Mouse (Mus musculus): Measurements from ENCODE around the gene Cd52.

The Cd52 gene

GRCm38 (mm10) chr4:134119042-134119441, 24.2 kb upstream of the Cd52 start:
- no peak for DNase-seq (ENCODE audit: low read depth, low spot score)

GRCm38 (mm10) chr4:134118126-134118800, 23.4 kb upstream of the Cd52 start:
- no peak for DNase-seq (ENCODE audit: low read depth, low spot score)

GRCm38 (mm10) chr4:134117012-134117411, 22.1 kb upstream of the Cd52 start:
- DNase-seq (ENCODE audit: low read depth, low spot score) = no peak

DNA sequence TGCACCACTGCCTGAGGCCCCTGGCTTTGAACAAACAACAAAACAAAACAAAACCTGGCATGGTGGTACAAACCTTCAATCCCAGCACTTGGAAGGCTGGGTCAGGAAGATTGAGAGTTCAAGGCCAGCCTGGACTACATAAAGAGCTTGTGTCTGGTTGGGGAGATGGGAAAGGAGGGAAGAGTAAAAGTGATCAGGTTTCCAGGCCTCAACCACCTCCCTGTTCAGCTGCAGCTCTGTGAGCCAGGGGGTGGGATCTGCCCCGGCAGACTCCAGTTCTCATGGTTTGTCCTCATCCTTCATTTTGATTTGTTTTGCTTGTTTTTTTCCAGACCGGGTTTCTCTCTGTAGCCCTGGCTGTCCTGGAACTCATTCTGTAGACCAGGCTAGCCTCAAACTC, 21.6 kb upstream of the Cd52 start:
- DNase-seq (ENCODE audit: low read depth, low spot score) = no peak

GRCm38 (mm10) chr4:134115215-134116144, 20.6 kb upstream of the Cd52 start:
- DNase-seq (ENCODE audit: low read depth, low spot score) = no peak

GRCm38 (mm10) chr4:134114038-134114437, 19.2 kb upstream of the Cd52 start:
- DNase-seq (ENCODE audit: low read depth, low spot score) = no peak

DNA sequence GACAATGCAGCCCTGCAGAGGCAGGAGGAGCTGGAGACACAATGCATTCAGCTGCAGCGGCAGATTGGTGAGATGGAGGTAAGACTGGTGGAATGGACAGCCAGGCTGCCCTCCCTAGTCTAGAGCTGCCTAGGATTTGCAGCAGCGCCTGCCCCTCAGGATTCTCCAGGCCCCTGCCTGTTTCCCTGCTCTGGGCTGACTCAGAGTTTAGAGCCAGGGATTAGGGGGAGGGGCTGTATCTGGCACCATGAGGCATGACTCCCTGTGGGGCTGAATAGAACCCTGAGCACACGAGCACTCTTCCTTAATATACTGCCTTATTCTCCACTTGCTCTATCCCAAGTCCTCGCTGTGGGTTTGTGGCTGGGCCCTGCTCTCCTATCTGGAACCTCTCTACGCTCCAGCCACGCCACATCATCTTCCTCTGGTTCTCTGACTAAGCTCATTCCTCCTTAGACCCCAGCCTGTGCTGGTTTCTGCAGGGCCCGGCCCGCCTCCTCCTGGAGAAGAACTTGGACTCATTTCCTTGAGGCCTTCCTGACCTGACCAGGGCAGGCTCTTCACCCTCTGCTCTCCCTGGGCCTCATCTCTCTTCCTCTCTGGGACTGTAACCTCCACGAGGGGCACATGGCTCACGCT, 18.6 kb upstream of the Cd52 start:
- no peak for DNase-seq (ENCODE audit: low read depth, low spot score)

- DNase-seq (ENCODE audit: low read depth, low spot score) = no peak
Measured at GRCm38 (mm10) chr4:134112403-134112802, 17.5 kb upstream of the Cd52 start.

DNA sequence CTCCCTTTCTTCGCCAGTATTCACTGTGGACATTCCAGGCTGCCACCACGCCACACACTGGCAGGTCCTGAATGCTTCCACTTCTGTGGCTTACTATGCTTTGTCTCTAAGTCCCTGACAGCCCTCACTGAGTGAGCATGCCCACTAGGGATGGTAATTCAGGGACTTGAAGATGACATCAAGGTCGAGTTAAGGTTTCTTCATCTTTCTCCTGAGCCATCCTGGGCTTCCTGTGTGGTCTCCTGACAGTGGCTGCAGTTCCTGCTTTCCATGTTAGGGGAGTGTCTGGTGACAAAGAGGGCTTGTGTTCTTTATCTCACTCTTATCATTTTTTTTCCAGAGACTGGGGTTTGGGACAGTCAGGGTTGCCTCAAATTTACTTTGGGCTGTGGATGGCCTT, 15.8 kb upstream of the Cd52 start:
- DNase-seq (ENCODE audit: low read depth, low spot score) = no peak

GRCm38 (mm10) chr4:134108196-134108595, 13.3 kb upstream of the Cd52 start:
- DNase-seq (ENCODE audit: low read depth, low spot score) = no peak

DNA sequence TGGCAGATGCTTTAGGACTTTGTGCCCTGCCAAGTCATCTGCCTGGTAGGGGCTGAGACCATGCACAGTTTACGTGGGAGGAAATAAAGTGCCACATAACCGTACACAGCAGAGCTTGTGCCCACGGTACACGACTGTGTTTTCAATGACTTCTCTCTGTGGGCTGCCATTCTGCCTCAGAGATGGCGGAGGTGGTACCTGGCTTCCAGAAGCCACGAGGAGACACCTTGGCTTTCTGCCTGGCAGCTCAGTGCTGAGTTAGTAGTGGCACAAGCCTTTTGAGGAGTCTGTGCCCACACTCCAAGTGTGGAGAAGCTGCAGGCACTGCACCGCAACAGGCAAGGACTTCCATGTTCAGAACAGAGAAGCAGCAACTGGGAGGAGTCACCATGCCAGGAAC, 12.8 kb upstream of the Cd52 start:
- DNase-seq (ENCODE audit: low read depth, low spot score) = no peak

GRCm38 (mm10) chr4:134106105-134106504, 11.2 kb upstream of the Cd52 start:
- DNase-seq (ENCODE audit: low read depth, low spot score) = no peak

GRCm38 (mm10) chr4:134102742-134103119, 7.8 kb upstream of the Cd52 start:
- DNase-seq (ENCODE audit: low read depth, low spot score) = peak; percentile 76

- peak; percentile 85 for DNase-seq (ENCODE audit: low read depth, low spot score)
Measured at GRCm38 (mm10) chr4:134101979-134102741, 7.3 kb upstream of the Cd52 start, which contains the start of gene Ubxn11. TSS of gene Ubxn11 (plus strand) at chr4:134102570.

DNA sequence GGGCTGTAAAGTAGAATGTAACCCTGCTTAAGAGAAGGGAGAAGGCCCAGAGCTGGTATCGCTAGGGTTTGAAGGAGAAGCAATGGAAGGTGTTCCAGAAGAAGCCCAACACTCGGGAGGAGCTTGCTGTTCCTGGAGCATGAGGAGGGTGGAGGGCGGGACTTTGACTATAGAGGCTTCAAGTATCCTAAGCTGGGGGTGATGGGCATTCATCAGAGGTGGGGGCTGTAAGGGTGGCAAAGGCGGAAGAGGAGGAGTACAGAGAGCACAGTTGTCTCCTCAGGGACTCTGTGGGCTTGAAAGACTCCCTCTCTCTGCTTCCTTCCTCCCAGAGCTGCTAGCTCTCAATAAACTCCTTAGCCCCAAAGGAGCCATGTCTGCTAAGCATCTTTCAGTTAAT, 5.4 kb upstream of the Cd52 start:
- DNase-seq (ENCODE audit: low read depth, low spot score) = no peak

DNA sequence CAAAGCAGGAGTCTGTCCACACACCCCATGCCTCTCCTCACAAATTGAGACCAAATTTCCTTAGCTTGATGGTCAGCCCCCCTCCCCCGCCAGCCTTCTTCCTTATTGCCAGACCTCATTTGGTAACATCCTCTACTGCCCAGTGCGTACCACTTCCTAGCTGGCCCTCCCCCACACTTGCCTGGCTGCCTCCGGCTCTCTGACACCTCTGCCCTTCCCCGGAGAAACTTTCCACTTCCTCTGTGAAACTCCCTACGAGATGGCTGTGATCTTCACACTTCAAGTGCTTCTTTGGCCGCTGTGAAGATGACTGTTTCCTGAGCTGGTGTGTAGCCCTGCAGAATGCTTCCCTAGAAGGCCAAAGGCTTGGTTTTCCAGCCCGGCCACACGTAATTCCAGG, 3.7 kb upstream of the Cd52 start:
- no peak for DNase-seq (ENCODE audit: low read depth, low spot score)

DNA sequence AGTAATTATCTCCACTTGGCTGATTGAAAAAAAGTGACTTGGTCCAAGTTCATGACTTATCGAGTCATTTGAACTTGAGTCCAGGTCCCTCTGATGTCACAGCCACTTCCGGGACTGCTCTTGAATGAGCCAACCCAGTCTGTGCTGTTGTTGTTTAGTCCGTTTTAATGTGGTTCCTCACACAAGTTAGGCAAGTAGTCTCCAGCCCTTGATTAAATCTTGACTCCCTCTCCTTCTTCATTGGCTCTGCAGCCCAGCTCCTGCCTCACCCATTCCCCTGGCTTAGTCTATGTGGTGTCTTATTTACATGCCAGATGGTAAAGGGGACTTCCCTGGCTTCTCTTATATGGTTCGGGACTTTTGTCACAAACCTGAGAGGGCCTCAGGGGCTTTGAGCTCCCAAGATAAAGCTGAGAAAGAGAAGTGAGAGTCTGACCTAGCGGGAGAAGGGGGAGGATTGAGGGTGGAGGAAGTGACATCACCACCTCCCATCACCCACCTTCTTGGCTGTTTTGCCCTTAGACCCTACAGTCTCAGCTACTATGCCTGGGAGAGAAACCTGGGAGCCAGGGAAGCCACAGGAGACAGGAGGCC, 2.2 kb upstream of the Cd52 start:
- no peak for DNase-seq (ENCODE audit: low read depth, low spot score)

DNA sequence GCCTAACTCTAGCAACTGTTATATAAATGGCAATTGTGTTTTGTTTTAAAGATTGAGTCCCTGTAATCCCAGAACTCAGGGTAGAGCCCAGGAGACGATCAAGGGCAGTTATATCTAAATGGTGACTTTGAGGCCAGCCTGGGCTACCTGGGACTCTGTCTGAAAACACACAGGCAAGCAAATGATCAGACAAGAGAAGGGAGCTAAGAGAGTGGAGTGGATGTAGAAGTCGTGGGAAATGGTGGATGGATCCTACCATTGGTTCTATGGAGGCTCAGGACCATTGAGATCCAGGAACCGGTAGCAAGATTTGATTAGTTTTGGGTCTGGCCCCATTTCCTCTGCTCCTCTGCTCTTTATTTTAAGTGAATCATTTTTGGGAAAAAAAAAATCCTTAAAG, 1.2 kb upstream of the Cd52 start:
- no peak for DNase-seq (ENCODE audit: low read depth, low spot score)

DNA sequence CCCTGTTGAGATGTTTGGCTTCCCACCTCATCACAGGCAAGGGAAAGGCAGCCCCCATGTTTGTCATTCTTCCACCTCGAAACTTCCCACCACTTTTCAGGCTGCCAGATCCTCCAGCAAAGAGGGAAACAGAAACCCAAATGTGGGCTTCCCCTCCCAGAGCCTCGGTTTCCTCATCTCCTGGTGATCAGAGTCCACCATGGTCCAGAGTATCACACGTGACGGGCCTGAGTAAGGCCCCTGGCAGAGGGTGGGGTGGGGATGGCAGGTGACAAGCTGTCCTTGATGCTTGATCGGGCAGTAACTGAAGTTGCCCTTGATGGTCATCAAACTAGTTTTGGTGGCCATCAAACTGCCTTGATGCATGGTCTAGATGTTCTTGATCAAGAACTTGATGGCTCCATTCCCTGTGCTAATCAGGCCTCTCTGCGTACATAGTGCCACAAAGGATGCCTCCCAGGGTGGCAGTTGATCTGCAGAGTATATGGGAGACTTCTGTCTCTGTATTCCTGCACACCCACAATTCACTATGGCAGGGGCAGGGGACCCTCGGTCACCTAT, 798 bp downstream of the Cd52 start:
- no peak for DNase-seq (ENCODE audit: low read depth, low spot score)

GRCm38 (mm10) chr4:134092382-134093288, 2.2 kb downstream of the Cd52 start:
- peak; percentile 39 for DNase-seq (ENCODE audit: low read depth, low spot score)
